ENCODE assay signal across 7 mouse cellular contexts in the genomic region with DNA sequence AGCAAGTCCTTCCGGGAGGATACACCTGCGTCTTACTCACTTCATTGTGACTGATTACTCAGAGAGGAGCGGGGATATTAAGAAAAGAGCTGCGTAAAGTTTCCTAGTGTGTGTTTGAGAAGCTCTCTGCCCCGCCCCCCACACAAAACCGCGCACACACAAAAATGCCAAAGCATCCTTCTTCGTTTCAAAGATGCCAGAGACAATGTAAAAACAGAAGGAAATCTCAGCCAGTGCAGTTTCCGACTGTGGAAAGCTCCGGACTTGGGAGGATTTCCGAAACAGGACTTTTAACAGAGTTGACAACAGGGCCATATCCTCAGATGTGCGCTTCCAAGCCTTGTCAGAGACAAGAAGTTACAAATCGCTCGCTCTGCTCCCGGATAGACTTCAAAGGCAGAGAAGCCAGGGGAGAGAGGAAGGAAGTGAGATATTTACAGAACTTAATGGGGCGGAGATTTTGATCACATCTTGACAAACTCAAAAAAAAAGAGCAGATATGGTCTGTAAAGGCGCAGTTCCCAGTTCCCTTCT. TPM values are rescaled to one million over a fixed set of nuclear protein-coding genes. Genes with fewer than 3 reads are reported as not detected.
DNase-seq lines count a peak whose midpoint lies in the region; ATAC-seq and TF ChIP-seq lines count a peak whose summit lies in the region.

No protein-coding gene starts in this region.

- 1% methylated on average over 17 of the region's 17 CpGs for WGBS in hindbrain, postnatal 0 days
- under 1% methylated on average over 17 of the region's 17 CpGs for WGBS in liver, embryonic 15.5 days (ENCODE audit: insufficient replicate concordance)

- peak overlapping the region; percentile 69 for H3K27ac ChIP-seq in hindbrain, postnatal 0 days
- H3K27ac ChIP-seq in liver, embryonic 15.5 days (replicated peaks): no peak overlapping the region; the same call in 1 of the 2 replicates

- H3K36me3 ChIP-seq in hindbrain, postnatal 0 days (ENCODE audit: insufficient read depth, low read length): no peaks in the 10 kb centered on the region
- H3K36me3 ChIP-seq in liver, embryonic 15.5 days (replicated peaks): no peaks in the 10 kb centered on the region

- H3K4me1 ChIP-seq in hindbrain, postnatal 0 days (ENCODE audit: insufficient read depth, low read length): 0 out of 2 replicates have a peak, but pooled peaks cover 3% of the 10 kb centered on the region
- H3K4me1 ChIP-seq in liver, embryonic 15.5 days (replicated peaks): peaks cover 5% of the 10 kb centered on the region; the same call in 1 of the 2 replicates

- no peak for TF ChIP-seq CTCF in hindbrain, postnatal 0 days (IDR thresholded peaks at IDR 0.05; ENCODE audit: low read depth)

- H3K4me2 ChIP-seq in hindbrain, postnatal 0 days (ENCODE audit: low read depth, low read length): peak overlapping the region; percentile 90
- H3K4me2 ChIP-seq in liver, embryonic 15.5 days: peak overlapping the region; percentile 78

- peak; percentile 77 for DNase-seq in CD4-positive, CD25-positive, alpha-beta regulatory T cell, adult 2 months (ENCODE audit: low read depth, low spot score)
- peak; percentile 25 for DNase-seq in forelimb bud, embryonic 11.5 days (ENCODE audit: low read depth, low spot score)
- DNase-seq in hindbrain, postnatal 0 days (ENCODE audit: low spot score): peak; percentile 46
- peak; percentile 27 to 50 for DNase-seq in natural killer cell, adult 2 months (ENCODE audit: low spot score in 2 of 2)
- DNase-seq in thymus, postnatal 14 days: peak; percentile 69

- peak; percentile 29 for ATAC-seq in activated CD4-positive, CD25-positive, alpha-beta regulatory T cell, adult 4 months
- no peak for ATAC-seq in hindbrain, postnatal 0 days
- no peak for ATAC-seq in liver, embryonic 15.5 days (ENCODE audit: insufficient read depth)

- no peaks in the 10 kb centered on the region for H3K9me3 ChIP-seq in hindbrain, postnatal 0 days (ENCODE audit: low read length)
- H3K9me3 ChIP-seq in liver, embryonic 15.5 days (replicated peaks): no peaks in the 10 kb centered on the region

- H3K9ac ChIP-seq in hindbrain, postnatal 0 days (replicated peaks; ENCODE audit: low read length): peak overlapping the region; percentile 71
- no peak overlapping the region for H3K9ac ChIP-seq in liver, embryonic 15.5 days

- peak overlapping the region; percentile 74 for H3K4me3 ChIP-seq in hindbrain, postnatal 0 days (ENCODE audit: low read length)
- peak overlapping the region; percentile 57 for H3K4me3 ChIP-seq in liver, embryonic 15.5 days (replicated peaks)

- no peaks in the 10 kb centered on the region for H3K27me3 ChIP-seq in hindbrain, postnatal 0 days (ENCODE audit: insufficient read depth, low read length)
- peaks cover 21% of the 10 kb centered on the region for H3K27me3 ChIP-seq in liver, embryonic 15.5 days

RNA-seq across cellular contexts. Expression of a gene that starts 1.4 kb away (rescaled TPM):
- 10 to 100 TPM; 44.6 to 56.2 TPM for polyA plus RNA-seq in activated CD4-positive, CD25-positive, alpha-beta regulatory T cell, adult 4 months (2017; shearing (Covaris generic))
- total RNA-seq in hindbrain, postnatal 0 days (2014; rRNA removed): 36.4 and 37.1 TPM in 2 replicates
- 12.8 and 13.3 TPM in 2 replicates for polyA plus RNA-seq in hindbrain, postnatal 0 days (2015; fragmentation: Nextera tagmentation; extraction: Ambion mirVana)
- polyA plus RNA-seq in liver, embryonic 15.5 days (2015; fragmentation: Nextera tagmentation; extraction: Ambion mirVana): 1.8 and 2.0 TPM in 2 replicates

Comparison
In these comparisons a context has a peak if more than half of its experiments do, and no peak if none do; other contexts are left out.
1. DNase-seq: peak in every context shown above with its lines; median percentile 77 in CD4-positive, CD25-positive, alpha-beta regulatory T cell, adult 2 months; 69 in thymus, postnatal 14 days; 46 in hindbrain, postnatal 0 days; 38 in natural killer cell, adult 2 months; 25 in forelimb bud, embryonic 11.5 days.